Comparison of ENCODE assay signal across 18 mouse cellular contexts in the genomic region with DNA sequence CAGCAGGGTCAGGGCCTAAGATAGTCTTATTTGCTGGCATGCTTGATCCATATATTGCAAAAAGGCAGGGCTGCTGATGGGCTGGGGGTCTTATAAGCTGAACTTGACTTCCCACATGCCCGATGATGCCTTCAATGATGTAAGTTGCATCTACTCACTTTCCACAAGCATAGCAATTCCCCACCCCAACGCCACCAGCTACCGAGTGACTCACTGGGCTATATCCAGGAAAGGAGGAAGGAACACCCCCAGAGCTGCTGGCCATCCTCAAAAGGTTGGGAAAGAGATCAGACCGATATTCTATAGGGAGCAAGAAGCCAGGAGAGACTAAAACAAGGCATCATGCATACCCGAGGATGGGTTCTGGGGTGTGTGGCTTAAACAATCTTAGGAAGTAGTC. TPM values are rescaled to one million over a fixed set of nuclear protein-coding genes. Genes with fewer than 3 reads are reported as not detected.
DNase-seq lines count a peak whose midpoint lies in the region; ATAC-seq lines count a peak whose summit lies in the region.
"Had no signal": no experiment of that assay in that cellular context is flagged by ENCODE, and none has a peak within 500 bp of the region (broad histone marks: within the 10 kb centered on the region; RNA-seq: fewer than 3 reads in every experiment).

No protein-coding gene starts in this region.

- no peaks in the 10 kb centered on the region for H3K27me3 ChIP-seq in kidney, embryonic 14.5 days (ENCODE audit: control insufficient read depth, insufficient read depth, low read length)
- H3K27me3 ChIP-seq: embryonic facial prominence, embryonic 12.5 days; hindbrain, embryonic 12.5 days; limb, embryonic 12.5 days had no signal

- ATAC-seq in kidney, embryonic 14.5 days (ENCODE audit: low FRiP score, low TSS enrichment): no peak
- 0 out of 2 replicates have a peak, but pooled peaks have one; percentile 8 for ATAC-seq in granulocyte monocyte progenitor cell, adult 5-6 weeks (replicated peaks; ENCODE audit: poor library complexity, severe bottlenecking)
- ATAC-seq: forebrain, embryonic 14.5 days had no signal

- peak; percentile 20 for DNase-seq in heart, adult 8-10 months (ENCODE audit: low spot score)
- no peak for DNase-seq in heart, postnatal 14 days
- DNase-seq in kidney, postnatal 25 days: peak; percentile 12 to 42
- peak; percentile 21 for DNase-seq in lung, postnatal 36 days
- no peak for DNase-seq in lung, postnatal 10 days
- DNase-seq in gastrocnemius, postnatal 10 days: no peak
- DNase-seq: cerebellum, adult 9-11 months; retina, postnatal 1 day; thymus, postnatal 14 days had no signal

- H3K27ac ChIP-seq in kidney, embryonic 14.5 days (ENCODE audit: low read depth, low read length): no peak overlapping the region
- H3K27ac ChIP-seq: embryonic facial prominence, embryonic 12.5 days; hindbrain, embryonic 12.5 days; limb, embryonic 12.5 days; liver, embryonic 14.5 days had no signal

- WGBS in kidney, embryonic 14.5 days: 91% methylated on average over 5 of the region's 5 CpGs

- peaks cover 67% of the 10 kb centered on the region for H3K36me3 ChIP-seq in kidney, embryonic 14.5 days (ENCODE audit: control insufficient read depth, insufficient read depth, low read length)

- no peaks in the 10 kb centered on the region for H3K4me1 ChIP-seq in kidney, embryonic 14.5 days (ENCODE audit: control insufficient read depth, insufficient read depth, low read length)
- H3K4me1 ChIP-seq: embryonic facial prominence, embryonic 12.5 days; hindbrain, embryonic 12.5 days; limb, embryonic 12.5 days had no signal

- intact Hi-C loops in heart, postnatal 14 days (cut with DNase I): loop anchor here (5.0 to 10.0 kb wide), 2 partner anchors 77 to 195 kb away; no protein-coding TSS in a partner anchor

- no peak overlapping the region for H3K4me2 ChIP-seq in kidney, embryonic 14.5 days (replicated peaks; ENCODE audit: low read depth, low read length)
- H3K4me2 ChIP-seq: embryonic facial prominence, embryonic 12.5 days; hindbrain, embryonic 12.5 days; limb, embryonic 12.5 days; midbrain, embryonic 11.5 days had no signal

- no peaks in the 10 kb centered on the region for H3K9me3 ChIP-seq in kidney, embryonic 14.5 days (ENCODE audit: control insufficient read depth, low read length)
- H3K9me3 ChIP-seq: embryonic facial prominence, embryonic 12.5 days; hindbrain, embryonic 12.5 days; limb, embryonic 12.5 days had no signal

- no peak overlapping the region for H3K4me3 ChIP-seq in kidney, embryonic 14.5 days (ENCODE audit: low read length)
- H3K4me3 ChIP-seq: embryonic facial prominence, embryonic 12.5 days; erythroblast, embryonic 14.5 days; hindbrain, embryonic 12.5 days; limb, embryonic 12.5 days had no signal

- H3K9ac ChIP-seq in kidney, embryonic 14.5 days (ENCODE audit: low read depth, low read length): no peak overlapping the region
- H3K9ac ChIP-seq: embryonic facial prominence, embryonic 12.5 days; hindbrain, embryonic 12.5 days; limb, embryonic 12.5 days; liver, embryonic 14.5 days had no signal

RNA-seq across cellular contexts. Expression of a gene that starts 15.6 kb away (rescaled TPM):
- total RNA-seq in heart, adult 8-10 months (2022): under 1 TPM; 0.06 to 0.34 (median 0.20) TPM
- total RNA-seq in heart, postnatal 14 days (2021): 1 to 10 TPM in 1 of 2 experiments, under 1 TPM in 1; 0.98 to 2.1 TPM
- 45.8 and 81.3 TPM in 2 replicates for polyA plus RNA-seq in kidney, embryonic 14.5 days (2014; fragmentation: Nextera tagmentation; extraction: Ambion mirVana)
- total RNA-seq in granulocyte monocyte progenitor cell, adult 5-6 weeks (2014; fragmentation: Nextera tagmentation): 90.6 and 123 TPM in 2 replicates
- 76.1 and 84.1 TPM in 2 replicates for total RNA-seq in granulocyte monocyte progenitor cell, adult 5-6 weeks (2017)
- total RNA-seq in gastrocnemius, postnatal 10 days (2021): 1 to 10 TPM; 3.4 to 5.7 TPM

RNA-seq across cellular contexts. Expression of a gene that starts 15.7 kb away (rescaled TPM):
- 10 to 100 TPM in 3 of 4 experiments, 1 to 10 TPM in 1; 9.7 to 11.2 (median 10.8) TPM for total RNA-seq in heart, adult 8-10 months (2022)
- 10 to 100 TPM; 17.9 to 19.8 TPM for total RNA-seq in heart, postnatal 14 days (2021)
- polyA plus RNA-seq in kidney, embryonic 14.5 days (2014; fragmentation: Nextera tagmentation; extraction: Ambion mirVana): 38.9 and 77.9 TPM in 2 replicates
- 64.6 and 78.4 TPM in 2 replicates for total RNA-seq in granulocyte monocyte progenitor cell, adult 5-6 weeks (2014; fragmentation: Nextera tagmentation)
- 55.9 and 62.3 TPM in 2 replicates for total RNA-seq in granulocyte monocyte progenitor cell, adult 5-6 weeks (2017)
- total RNA-seq in gastrocnemius, postnatal 10 days (2021): 10 to 100 TPM; 11.9 to 17.7 TPM

Comparison
In these comparisons a context has a peak if more than half of its experiments do, and no peak if none do; other contexts are left out.
1. DNase-seq: peak in heart, adult 8-10 months (single experiment), kidney, postnatal 25 days (2 of 2) and lung, postnatal 36 days (single experiment); none in heart, postnatal 14 days (0 of 2), lung, postnatal 10 days (single experiment) and gastrocnemius, postnatal 10 days (single experiment).
2. RNA of a gene that starts 15.6 kb away (total RNA-seq): 76.1 to 123 TPM in granulocyte monocyte progenitor cell, adult 5-6 weeks; 3.4 to 5.7 TPM in gastrocnemius, postnatal 10 days, 0.98 to 2.1 TPM in heart, postnatal 14 days and 0.06 to 0.34 TPM in heart, adult 8-10 months; every median in the first group is over 10 times any median in the second.